Mouse (Mus musculus): Measurements from ENCODE around the gene Cdkn1a. TPM values are rescaled to one million over a fixed set of nuclear protein-coding genes. Genes with fewer than 3 reads are reported as not detected.

The Cdkn1a gene
- polyA plus RNA-seq, 1 experiment from 2014 or later = 26.0 TPM

GRCm38 (mm10) chr17:29076235-29076634, 14.5 kb upstream of the Cdkn1a start:
- H3K27me3 ChIP-seq (replicated peaks; ENCODE audit: low read depth, poor library complexity, severe bottlenecking) = peaks cover 48% of the 10 kb centered on the region
- peaks cover 47% of the 10 kb centered on the region for H3K4me1 ChIP-seq
- H3K27ac ChIP-seq (replicated peaks) = no peak overlapping the region
- 80% methylated on average over 8 of the region's 8 CpGs for WGBS
- H3K9me3 ChIP-seq = no peaks in the 10 kb centered on the region
- no peak overlapping the region for H3K4me3 ChIP-seq
- H3K36me3 ChIP-seq (replicated peaks) = no peaks in the 10 kb centered on the region
- no peak for DNase-seq (ENCODE audit: low spot score)

GRCm38 (mm10) chr17:29077786-29078509, 12.8 kb upstream of the Cdkn1a start:
- Histone ChIP-seq H3K27me3 (replicated peaks; ENCODE audit: low read depth, poor library complexity, severe bottlenecking) (peaks cover 61% of the 10 kb centered on the region), H3K27ac (replicated peaks) (peak overlapping the region; percentile 51; the same call in 1 of the 2 replicates), H3K4me1 (peaks cover 43% of the 10 kb centered on the region), H3K4me3 (peak overlapping the region; percentile 46), H3K9me3 (no peaks in the 10 kb centered on the region), H3K36me3 (replicated peaks) (no peaks in the 10 kb centered on the region)
- DNase-seq (ENCODE audit: low spot score) = peak; percentile 65
- WGBS = 19% methylated on average over 14 of the region's 14 CpGs

DNA sequence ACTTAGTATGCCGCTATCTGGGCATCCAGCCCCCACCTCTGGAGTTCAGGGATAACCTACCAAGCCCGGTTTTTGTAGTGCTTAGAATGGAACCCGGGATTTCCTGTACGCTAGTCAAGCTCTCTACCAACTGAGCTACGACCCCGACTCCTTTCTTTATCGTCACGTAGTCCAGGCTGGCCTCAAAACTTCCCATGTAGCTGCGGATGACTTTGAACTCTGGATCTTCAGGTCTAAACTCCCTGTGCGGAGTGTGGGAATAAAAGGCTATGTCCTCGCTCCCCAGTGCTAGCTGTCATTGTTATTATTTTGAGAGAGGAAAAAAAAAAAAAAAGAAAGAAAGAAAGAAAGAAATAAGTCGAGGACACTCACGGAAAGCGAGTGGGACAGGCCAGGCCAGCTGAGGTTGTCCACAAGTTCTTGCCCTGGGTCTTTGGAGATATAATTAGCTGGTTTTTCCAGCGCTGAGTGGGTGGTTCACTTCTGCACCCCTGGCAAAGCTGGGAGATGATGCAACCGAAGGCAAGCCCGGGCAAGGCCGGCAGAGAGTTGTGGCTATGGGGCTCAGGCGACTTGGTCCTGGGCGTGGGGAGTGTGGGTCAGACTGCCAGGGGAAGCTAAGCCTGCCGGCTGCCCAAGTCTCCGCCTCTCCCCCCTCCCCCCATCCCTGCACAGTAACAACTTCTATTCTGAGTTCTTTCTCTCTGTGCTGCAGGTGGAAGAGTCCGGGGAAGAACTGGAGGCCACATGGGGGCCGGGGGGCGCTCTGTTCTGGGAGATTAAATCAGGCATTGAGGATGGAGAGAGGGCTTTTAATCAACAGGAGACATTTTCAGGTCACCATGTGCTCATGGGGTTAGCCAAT, 12.0 kb upstream of the Cdkn1a start:
- Histone ChIP-seq H3K4me1 (peaks cover 35% of the 10 kb centered on the region), H3K9me3 (no peaks in the 10 kb centered on the region), H3K36me3 (replicated peaks) (no peaks in the 10 kb centered on the region), H3K27me3 (replicated peaks; ENCODE audit: low read depth, poor library complexity, severe bottlenecking) (peaks cover 63% of the 10 kb centered on the region), H3K27ac (replicated peaks) (peak overlapping the region; percentile 51; the same call in 1 of the 2 replicates), H3K4me3 (peak overlapping the region; percentile 46)
- WGBS = 5% methylated on average over 25 of the region's 25 CpGs
- peak; percentile 60 for DNase-seq (ENCODE audit: low spot score)

DNA sequence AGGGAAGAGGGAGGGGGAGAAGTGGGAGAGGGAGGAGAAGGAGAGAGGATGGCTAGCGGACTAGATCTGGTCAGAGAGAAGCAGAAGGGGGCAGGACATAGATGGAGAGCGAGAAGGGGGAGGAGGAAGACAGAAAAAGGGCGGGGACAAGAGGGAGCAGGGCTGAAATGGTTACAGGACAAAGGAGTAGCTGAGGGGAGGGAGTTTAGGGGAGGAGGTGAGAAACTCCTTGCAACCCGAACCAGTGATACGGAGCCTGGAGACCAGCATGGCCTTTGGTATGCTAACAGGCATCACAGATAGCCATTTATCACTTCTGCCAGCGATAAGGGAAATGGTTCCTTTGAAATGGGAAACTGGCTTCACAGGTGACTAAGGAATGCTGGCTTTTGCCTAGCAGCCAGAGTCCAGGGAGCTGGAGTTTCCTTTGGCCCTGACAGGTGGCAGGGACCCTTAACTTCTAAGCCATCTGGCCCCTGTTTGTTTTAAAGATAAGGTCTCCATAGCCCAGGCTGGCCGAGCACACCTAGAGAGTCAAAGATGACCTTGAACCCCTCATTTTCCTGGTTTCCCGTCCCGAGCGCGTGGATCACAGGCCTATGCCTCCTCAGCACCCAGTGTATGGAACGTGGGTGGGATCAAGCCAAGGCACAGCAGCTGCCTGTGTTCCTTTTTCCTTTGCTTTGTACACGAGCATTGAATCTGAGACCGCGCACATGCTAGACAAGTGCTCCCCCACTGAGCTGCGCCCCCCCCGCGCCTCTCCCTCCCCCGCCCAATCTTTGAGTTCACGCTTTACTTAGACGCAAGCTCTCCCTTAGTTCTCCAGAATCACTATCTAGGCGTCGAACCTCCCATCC, 9.8 kb upstream of the Cdkn1a start:
- Histone ChIP-seq H3K4me1 (peaks cover 34% of the 10 kb centered on the region), H3K27me3 (replicated peaks; ENCODE audit: low read depth, poor library complexity, severe bottlenecking) (peaks cover 69% of the 10 kb centered on the region)
- DNase-seq (ENCODE audit: low spot score) = peak; percentile 48

DNA sequence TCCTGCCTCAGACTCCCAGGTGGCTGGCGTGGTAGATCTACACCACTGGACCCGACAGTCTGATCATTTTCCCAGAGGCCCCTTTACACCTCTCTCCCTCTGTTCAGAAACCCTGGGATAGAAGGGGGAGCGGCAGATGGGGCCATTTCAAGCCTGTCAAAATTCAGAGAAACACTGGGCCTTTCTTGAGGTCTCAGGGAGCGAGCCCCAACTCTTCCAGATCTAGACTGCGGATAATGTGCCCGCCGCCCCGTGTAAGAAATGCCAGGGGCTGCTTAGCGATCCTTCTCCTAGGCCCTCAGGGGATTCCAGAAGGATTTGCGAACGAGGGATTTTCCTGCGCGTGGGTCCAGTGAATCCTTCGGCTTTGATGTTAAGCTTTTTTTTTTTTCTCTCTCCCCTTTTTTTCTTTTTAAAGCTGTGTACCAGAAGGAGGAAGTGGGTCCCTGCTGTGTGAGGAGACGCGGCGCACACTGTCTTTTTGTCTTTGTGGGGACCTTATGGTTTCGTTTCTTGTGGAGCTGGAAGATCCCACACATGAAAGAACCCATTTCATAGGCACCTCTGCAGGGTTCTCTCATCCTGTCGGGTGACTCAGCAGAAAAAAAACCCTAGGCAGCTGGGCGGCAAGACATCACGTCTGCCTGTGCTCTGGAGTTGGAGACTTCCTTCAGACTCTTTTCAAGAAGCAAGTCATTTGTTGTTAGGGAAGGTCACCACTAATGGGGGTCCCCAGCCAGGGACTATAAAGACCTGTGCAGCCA, 9.0 kb upstream of the Cdkn1a start:
- Histone ChIP-seq H3K4me3 (peak overlapping the region; percentile 35), H3K36me3 (replicated peaks) (no peaks in the 10 kb centered on the region), H3K9me3 (no peaks in the 10 kb centered on the region), H3K27ac (replicated peaks) (peak overlapping the region; percentile 51; the same call in 1 of the 2 replicates), H3K27me3 (replicated peaks; ENCODE audit: low read depth, poor library complexity, severe bottlenecking) (peaks cover 68% of the 10 kb centered on the region), H3K4me1 (peaks cover 34% of the 10 kb centered on the region)
- peak; percentile 32 for DNase-seq (ENCODE audit: low spot score)
- WGBS = 4% methylated on average over 21 of the region's 21 CpGs

More for the DNA sequence above, 9.8 kb upstream of the Cdkn1a start:
- H3K9me3 ChIP-seq = no peaks in the 10 kb centered on the region
- peak overlapping the region; percentile 51; the same call in 1 of the 2 replicates for H3K27ac ChIP-seq (replicated peaks)
- peak overlapping the region; percentile 35 for H3K4me3 ChIP-seq
- no peaks in the 10 kb centered on the region for H3K36me3 ChIP-seq (replicated peaks)
- WGBS = 2% methylated on average over 23 of the region's 23 CpGs

DNA sequence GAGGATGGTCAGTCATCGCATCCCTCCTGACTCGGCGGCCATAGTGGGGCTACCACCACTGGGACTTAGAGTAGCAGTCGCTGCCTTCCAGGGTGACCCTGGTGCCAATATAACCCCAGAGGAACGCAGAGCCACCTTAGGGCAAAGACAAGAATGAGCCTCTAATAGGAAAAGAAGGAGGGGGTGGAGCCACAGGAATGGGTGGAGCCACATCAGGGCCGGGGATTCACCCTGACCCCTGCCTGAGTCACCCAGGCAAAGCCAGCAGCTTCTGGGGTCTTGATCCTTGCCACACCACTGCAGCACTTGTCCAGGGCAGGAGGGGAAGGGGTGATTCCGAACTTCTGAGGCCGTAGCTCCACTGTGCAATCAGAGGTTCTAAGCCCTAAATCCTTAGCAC, 7.2 kb upstream of the Cdkn1a start:
- 88% methylated on average over 8 of the region's 8 CpGs for WGBS
- Histone ChIP-seq H3K36me3 (replicated peaks) (no peaks in the 10 kb centered on the region), H3K27me3 (replicated peaks; ENCODE audit: low read depth, poor library complexity, severe bottlenecking) (peaks cover 55% of the 10 kb centered on the region), H3K27ac (replicated peaks) (no peak overlapping the region), H3K9me3 (no peaks in the 10 kb centered on the region), H3K4me3 (no peak overlapping the region), H3K4me1 (peaks cover 25% of the 10 kb centered on the region)
- DNase-seq (ENCODE audit: low spot score) = no peak

- H3K4me1 ChIP-seq = peaks cover 19% of the 10 kb centered on the region
- WGBS = 89% methylated on average over 7 of the region's 7 CpGs
- no peak overlapping the region for H3K4me3 ChIP-seq
- no peak overlapping the region for H3K27ac ChIP-seq (replicated peaks)
- H3K36me3 ChIP-seq (replicated peaks) = no peaks in the 10 kb centered on the region
- H3K9me3 ChIP-seq = no peaks in the 10 kb centered on the region
- DNase-seq (ENCODE audit: low spot score) = no peak
- H3K27me3 ChIP-seq (replicated peaks; ENCODE audit: low read depth, poor library complexity, severe bottlenecking) = peaks cover 44% of the 10 kb centered on the region
Observed at GRCm38 (mm10) chr17:29084656-29085055, 6.1 kb upstream of the Cdkn1a start.

GRCm38 (mm10) chr17:29085266-29085665, 5.5 kb upstream of the Cdkn1a start:
- WGBS = 77% methylated on average over 10 of the region's 10 CpGs
- Histone ChIP-seq H3K27ac (replicated peaks) (no peak overlapping the region), H3K4me1 (peaks cover 19% of the 10 kb centered on the region), H3K9me3 (no peaks in the 10 kb centered on the region), H3K36me3 (replicated peaks) (no peaks in the 10 kb centered on the region), H3K4me3 (no peak overlapping the region), H3K27me3 (replicated peaks; ENCODE audit: low read depth, poor library complexity, severe bottlenecking) (peaks cover 38% of the 10 kb centered on the region)
- no peak for DNase-seq (ENCODE audit: low spot score)

DNA sequence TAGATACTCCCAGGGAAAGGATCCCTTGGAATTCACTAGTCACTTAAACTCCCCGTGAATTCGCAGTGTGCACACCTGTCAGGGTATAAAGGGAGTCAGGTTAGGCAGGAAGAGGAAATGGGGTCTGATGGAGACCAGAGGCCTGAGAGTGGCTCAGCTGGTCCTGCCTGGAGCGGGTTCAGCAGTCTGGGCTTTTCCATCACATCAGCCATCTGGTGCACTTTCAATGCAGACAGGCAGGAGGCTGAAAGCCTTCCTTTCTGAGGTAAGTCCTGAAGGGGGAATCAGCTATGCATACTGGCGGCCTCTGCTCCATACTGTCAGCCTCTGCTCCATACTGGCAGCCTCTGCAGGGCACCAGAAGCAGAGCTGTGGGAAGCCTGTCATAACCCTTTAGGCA, 3.9 kb upstream of the Cdkn1a start:
- H3K27ac ChIP-seq (replicated peaks) = no peak overlapping the region
- H3K36me3 ChIP-seq (replicated peaks) = no peaks in the 10 kb centered on the region
- no peaks in the 10 kb centered on the region for H3K9me3 ChIP-seq
- H3K4me1 ChIP-seq = peaks cover 7% of the 10 kb centered on the region
- WGBS = 72% methylated on average over 4 of the region's 4 CpGs
- no peak for DNase-seq (ENCODE audit: low spot score)
- H3K4me3 ChIP-seq = no peak overlapping the region
- H3K27me3 ChIP-seq (replicated peaks; ENCODE audit: low read depth, poor library complexity, severe bottlenecking) = peaks cover 34% of the 10 kb centered on the region

DNA sequence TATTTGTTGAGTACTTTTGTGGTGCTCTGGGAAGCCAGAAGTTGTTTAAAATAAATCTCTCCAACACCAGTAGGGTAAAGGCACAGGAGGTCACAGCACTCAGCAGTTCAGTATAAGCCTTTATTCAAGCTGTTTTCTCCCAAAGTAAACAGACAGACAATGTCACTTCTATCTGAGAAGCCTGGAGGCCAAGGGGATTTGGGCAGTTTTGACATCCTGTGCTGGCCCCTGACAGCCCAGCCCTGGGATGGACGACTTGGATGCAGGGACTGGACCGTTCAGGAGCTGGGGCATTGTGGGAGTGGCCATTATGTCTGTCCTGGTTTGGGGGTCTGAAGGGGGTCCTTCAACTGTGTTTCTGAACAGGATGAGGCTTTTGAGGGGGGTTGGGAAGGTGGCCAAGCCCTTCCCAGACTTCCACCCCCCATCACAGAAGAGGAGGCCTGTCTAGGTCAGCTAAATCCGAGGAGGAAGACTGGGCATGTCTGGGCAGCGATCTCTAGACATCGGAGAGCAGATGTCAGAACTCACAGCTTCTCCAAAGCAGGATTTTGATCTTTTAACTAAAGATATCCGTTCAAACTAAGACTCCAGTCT, 670 bp downstream of the Cdkn1a start:
- no peak overlapping the region for H3K27ac ChIP-seq (replicated peaks)
- no peaks in the 10 kb centered on the region for H3K9me3 ChIP-seq
- DNase-seq (ENCODE audit: low spot score) = no peak
- peaks cover 37% of the 10 kb centered on the region for H3K4me1 ChIP-seq
- H3K4me3 ChIP-seq = no peak overlapping the region
- WGBS = 41% methylated on average over 6 of the region's 6 CpGs
- peaks cover 56% of the 10 kb centered on the region for H3K27me3 ChIP-seq (replicated peaks; ENCODE audit: low read depth, poor library complexity, severe bottlenecking)
- H3K36me3 ChIP-seq (replicated peaks) = no peaks in the 10 kb centered on the region

DNA sequence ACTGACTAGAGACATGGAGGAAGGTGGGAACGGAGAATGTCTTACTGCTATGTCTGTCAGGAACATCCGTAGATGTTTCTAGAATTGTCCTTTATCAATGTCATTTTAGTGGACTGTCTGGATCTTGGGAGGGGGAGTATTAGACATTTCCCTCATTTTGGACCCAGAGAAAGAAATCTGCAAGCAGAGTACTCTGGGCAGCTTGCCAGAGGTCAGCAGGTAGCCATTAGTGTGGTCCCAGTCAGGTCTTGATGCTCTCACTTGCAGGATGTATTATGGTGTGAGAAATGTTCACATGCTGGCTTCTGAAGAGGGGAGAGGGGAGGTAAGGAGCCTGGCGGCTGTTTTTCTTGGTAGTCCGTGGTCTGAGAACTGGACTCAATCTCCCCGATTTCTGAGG, 1.7 kb downstream of the Cdkn1a start:
- Histone ChIP-seq H3K4me3 (no peak overlapping the region), H3K36me3 (replicated peaks) (no peaks in the 10 kb centered on the region), H3K4me1 (peaks cover 41% of the 10 kb centered on the region), H3K9me3 (no peaks in the 10 kb centered on the region), H3K27me3 (replicated peaks; ENCODE audit: low read depth, poor library complexity, severe bottlenecking) (peaks cover 65% of the 10 kb centered on the region), H3K27ac (replicated peaks) (no peak overlapping the region)
- 66% methylated on average over 5 of the region's 5 CpGs for WGBS
- DNase-seq (ENCODE audit: low spot score) = no peak

All from embryonic facial prominence, embryonic 10.5 days (tissue).